Mouse (Mus musculus) WW6 (cell line): ENCODE measurements around the gene Susd3.

Experiments used
- DNase-seq: peaks from one replicate; pipeline ENCODE4 v3.0.0-alpha.2; 2013; ENCODE audit warnings: low read depth, low spot score

The Susd3 gene

DNA sequence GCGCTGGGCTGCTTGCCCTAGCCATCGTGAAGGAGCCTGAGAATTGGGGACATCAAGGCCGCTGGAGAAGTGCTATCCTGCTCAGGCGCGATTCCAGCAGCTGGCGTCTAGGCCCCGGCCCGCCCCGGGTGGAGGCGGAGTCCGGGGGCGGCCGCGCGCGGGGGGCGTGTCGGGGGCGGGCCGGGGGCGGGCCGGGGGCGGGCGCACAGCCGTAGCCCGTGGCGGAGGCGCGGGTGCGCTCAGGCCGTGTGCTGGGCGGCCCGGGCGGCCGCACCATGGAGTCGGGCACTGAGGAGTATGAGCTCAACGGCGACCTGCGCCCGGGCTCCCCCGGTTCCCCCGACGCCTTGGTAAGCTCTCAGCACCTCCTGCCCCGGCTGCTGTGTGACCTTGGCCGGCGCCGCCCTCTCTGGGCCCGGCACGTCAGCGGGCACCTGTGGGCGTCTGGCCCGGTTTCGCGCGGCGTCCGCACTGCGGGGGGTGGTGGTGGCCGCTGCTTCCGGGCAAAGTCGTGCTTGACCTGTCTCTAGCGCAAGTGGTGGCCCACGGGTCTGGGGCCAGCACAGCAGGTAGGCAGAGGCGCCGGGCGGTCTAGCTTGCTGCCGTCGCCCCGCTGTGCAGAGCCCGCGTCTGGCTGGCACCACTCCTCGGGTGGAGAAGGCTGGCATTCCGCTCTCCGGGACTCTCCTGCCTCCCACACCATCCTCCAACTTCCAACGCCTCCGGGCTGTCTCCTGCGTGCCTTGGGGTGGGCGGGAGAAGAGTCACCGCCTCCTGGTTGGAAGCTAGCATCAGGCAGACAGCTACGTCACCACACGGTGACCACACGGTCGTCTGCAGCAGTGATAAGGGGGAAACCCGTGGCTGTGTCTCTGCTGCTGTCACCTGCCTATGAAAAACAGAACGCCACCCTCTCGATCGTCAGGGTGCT lies 61.0 kb downstream of the Susd3 start, which contains the start of gene Ninj1:
Gene Ninj1, plus strand, starts transcription at position 198 of the 931 bp plus-strand sequence.
- DNase-seq: no peak

DNA sequence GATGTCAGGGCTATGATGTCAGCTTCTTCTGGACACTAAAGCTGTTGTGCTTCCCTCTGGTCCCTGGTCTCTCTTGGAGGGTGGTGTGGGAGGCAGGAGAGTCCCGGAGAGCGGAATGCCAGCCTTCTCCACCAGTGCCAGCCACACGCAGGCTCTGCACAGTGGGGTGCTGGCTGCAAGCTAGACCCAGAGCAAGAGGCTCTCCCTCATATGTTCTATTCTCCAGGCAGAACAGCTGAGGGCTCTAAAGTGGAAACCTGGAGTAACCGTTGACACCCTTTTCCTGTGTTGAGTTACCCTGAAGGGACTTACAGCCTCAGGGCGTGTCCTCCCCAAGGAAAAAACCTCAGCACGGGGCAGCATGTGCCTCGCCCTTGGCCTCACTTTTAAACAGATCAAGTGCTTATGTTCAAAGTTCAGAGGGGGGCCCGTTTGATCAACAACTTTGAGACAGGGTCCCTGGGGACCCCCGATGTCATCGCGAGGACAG lies 61.7 kb downstream of the Susd3 start:
- DNase-seq: peak; percentile 18

DNA sequence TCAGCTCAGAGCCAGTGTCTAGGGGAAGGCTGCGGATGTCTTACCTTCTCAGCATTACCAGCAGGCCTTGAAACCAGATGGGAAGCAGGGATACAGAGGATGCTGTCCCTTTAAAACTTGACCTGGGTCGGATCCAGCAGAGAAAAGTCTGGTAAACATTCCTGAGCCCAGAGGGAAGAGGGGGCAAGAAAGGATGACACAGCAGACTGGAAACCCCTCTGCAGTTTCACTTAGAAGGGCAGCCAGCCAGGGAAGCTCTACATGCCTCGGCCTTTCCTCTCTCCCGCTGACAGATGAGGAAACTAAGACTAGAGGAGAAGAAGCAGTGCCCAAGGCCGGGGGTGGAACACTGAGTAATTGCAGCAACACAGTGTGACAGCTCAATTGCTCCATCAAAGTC lies 64.9 kb downstream of the Susd3 start:
- DNase-seq: no peak

GRCm38 (mm10) chr13:49183161-49183560 lies 65.3 kb downstream of the Susd3 start:
- DNase-seq: no peak

- DNase-seq: no peak
These were observed 67.0 kb downstream of the Susd3 start for GRCm38 (mm10) chr13:49181411-49181984.

- no peak for DNase-seq
These were observed 67.8 kb downstream of the Susd3 start for GRCm38 (mm10) chr13:49180691-49181090.
